Mouse (Mus musculus): Measurements from ENCODE around the gene Atf7. TPM values are rescaled to one million over a fixed set of nuclear protein-coding genes. Genes with fewer than 3 reads are reported as not detected.

Gene Atf7
- polyA plus RNA-seq, 1 experiment from 2014 or later: 25.1 TPM

- no peaks in the 10 kb centered on the region for H3K27me3 ChIP-seq (replicated peaks; ENCODE audit: low read depth, poor library complexity, severe bottlenecking)
- peaks cover 3% of the 10 kb centered on the region; the same call in 1 of the 2 replicates for H3K4me1 ChIP-seq
- 87% methylated on average over 2 of the region's 2 CpGs for WGBS
- no peak overlapping the region for H3K4me3 ChIP-seq
- no peak overlapping the region for H3K27ac ChIP-seq (replicated peaks)
- H3K36me3 ChIP-seq (replicated peaks): peaks cover 5% of the 10 kb centered on the region
- H3K9me3 ChIP-seq: no peaks in the 10 kb centered on the region
- no peak for DNase-seq (ENCODE audit: low spot score)
Measured at GRCm38 (mm10) chr15:102567849-102568248, 57.4 kb downstream of the Atf7 start.

- 87% methylated on average over 5 of the region's 5 CpGs for WGBS
- H3K27ac ChIP-seq (replicated peaks): no peak overlapping the region
- no peaks in the 10 kb centered on the region for H3K4me1 ChIP-seq
- H3K9me3 ChIP-seq: no peaks in the 10 kb centered on the region
- H3K36me3 ChIP-seq (replicated peaks): peaks cover 19% of the 10 kb centered on the region
- DNase-seq (ENCODE audit: low spot score): no peak
- H3K27me3 ChIP-seq (replicated peaks; ENCODE audit: low read depth, poor library complexity, severe bottlenecking): no peaks in the 10 kb centered on the region
- no peak overlapping the region for H3K4me3 ChIP-seq
Measured at GRCm38 (mm10) chr15:102563681-102564080, 61.6 kb downstream of the Atf7 start.

GRCm38 (mm10) chr15:102563061-102563460 lies 62.2 kb downstream of the Atf7 start:
- WGBS: 86% methylated on average over 3 of the region's 3 CpGs
- no peak for DNase-seq (ENCODE audit: low spot score)

GRCm38 (mm10) chr15:102562491-102562890 lies 62.8 kb downstream of the Atf7 start:
- H3K27me3 ChIP-seq (replicated peaks; ENCODE audit: low read depth, poor library complexity, severe bottlenecking): no peaks in the 10 kb centered on the region
- H3K4me3 ChIP-seq: no peak overlapping the region
- no peak overlapping the region for H3K27ac ChIP-seq (replicated peaks)
- H3K9me3 ChIP-seq: no peaks in the 10 kb centered on the region
- peaks cover 19% of the 10 kb centered on the region for H3K36me3 ChIP-seq (replicated peaks)
- 90% methylated on average over 1 of the region's 1 CpGs for WGBS
- no peak for DNase-seq (ENCODE audit: low spot score)
- H3K4me1 ChIP-seq: no peaks in the 10 kb centered on the region

More at GRCm38 (mm10) chr15:102563061-102563460, 62.2 kb downstream of the Atf7 start:
- H3K4me3 ChIP-seq: no peak overlapping the region
- H3K9me3 ChIP-seq: no peaks in the 10 kb centered on the region
- no peaks in the 10 kb centered on the region for H3K4me1 ChIP-seq
- H3K27me3 ChIP-seq (replicated peaks; ENCODE audit: low read depth, poor library complexity, severe bottlenecking): no peaks in the 10 kb centered on the region
- H3K36me3 ChIP-seq (replicated peaks): peaks cover 19% of the 10 kb centered on the region
- no peak overlapping the region for H3K27ac ChIP-seq (replicated peaks)

GRCm38 (mm10) chr15:102557580-102557979 lies 67.7 kb downstream of the Atf7 start:
- Histone ChIP-seq H3K9me3 (no peaks in the 10 kb centered on the region), H3K4me3 (no peak overlapping the region), H3K36me3 (replicated peaks) (peaks cover 53% of the 10 kb centered on the region), H3K4me1 (no peaks in the 10 kb centered on the region), H3K27me3 (replicated peaks; ENCODE audit: low read depth, poor library complexity, severe bottlenecking) (no peaks in the 10 kb centered on the region), H3K27ac (replicated peaks) (no peak overlapping the region)
- no peak for DNase-seq (ENCODE audit: low spot score)

GRCm38 (mm10) chr15:102555581-102555980 lies 69.7 kb downstream of the Atf7 start:
- 95% methylated on average over 1 of the region's 1 CpGs for WGBS
- Histone ChIP-seq H3K9me3 (no peaks in the 10 kb centered on the region), H3K36me3 (replicated peaks) (peaks cover 62% of the 10 kb centered on the region)

GRCm38 (mm10) chr15:102552599-102552998 lies 72.7 kb downstream of the Atf7 start:
- no peaks in the 10 kb centered on the region for H3K4me1 ChIP-seq
- no peak overlapping the region for H3K4me3 ChIP-seq
- DNase-seq (ENCODE audit: low spot score): no peak
- H3K9me3 ChIP-seq: no peaks in the 10 kb centered on the region
- no peak overlapping the region for H3K27ac ChIP-seq (replicated peaks)
- no peaks in the 10 kb centered on the region for H3K27me3 ChIP-seq (replicated peaks; ENCODE audit: low read depth, poor library complexity, severe bottlenecking)
- WGBS: 93% methylated on average over 5 of the region's 5 CpGs
- H3K36me3 ChIP-seq (replicated peaks): peaks cover 74% of the 10 kb centered on the region

More at GRCm38 (mm10) chr15:102555581-102555980, 69.7 kb downstream of the Atf7 start:
- no peak overlapping the region for H3K27ac ChIP-seq (replicated peaks)
- no peak overlapping the region for H3K4me3 ChIP-seq
- H3K4me1 ChIP-seq: no peaks in the 10 kb centered on the region
- DNase-seq (ENCODE audit: low spot score): no peak
- H3K27me3 ChIP-seq (replicated peaks; ENCODE audit: low read depth, poor library complexity, severe bottlenecking): no peaks in the 10 kb centered on the region

GRCm38 (mm10) chr15:102547478-102547877 lies 77.8 kb downstream of the Atf7 start:
- Histone ChIP-seq H3K4me3 (no peak overlapping the region), H3K27ac (replicated peaks) (no peak overlapping the region), H3K9me3 (no peaks in the 10 kb centered on the region), H3K4me1 (no peaks in the 10 kb centered on the region), H3K36me3 (replicated peaks) (peaks cover 77% of the 10 kb centered on the region), H3K27me3 (replicated peaks; ENCODE audit: low read depth, poor library complexity, severe bottlenecking) (no peaks in the 10 kb centered on the region)
- DNase-seq (ENCODE audit: low spot score): no peak
- WGBS: 94% methylated on average over 3 of the region's 3 CpGs

GRCm38 (mm10) chr15:102546677-102547427 lies 78.4 kb downstream of the Atf7 start:
- 92% methylated on average over 3 of the region's 3 CpGs for WGBS
- H3K4me3 ChIP-seq: no peak overlapping the region
- no peaks in the 10 kb centered on the region for H3K4me1 ChIP-seq
- H3K27ac ChIP-seq (replicated peaks): no peak overlapping the region
- H3K27me3 ChIP-seq (replicated peaks; ENCODE audit: low read depth, poor library complexity, severe bottlenecking): no peaks in the 10 kb centered on the region
- DNase-seq (ENCODE audit: low spot score): no peak
- peaks cover 77% of the 10 kb centered on the region for H3K36me3 ChIP-seq (replicated peaks)
- H3K9me3 ChIP-seq: no peaks in the 10 kb centered on the region

GRCm38 (mm10) chr15:102546246-102546645 lies 79.0 kb downstream of the Atf7 start:
- Histone ChIP-seq H3K9me3 (no peaks in the 10 kb centered on the region), H3K27me3 (replicated peaks; ENCODE audit: low read depth, poor library complexity, severe bottlenecking) (no peaks in the 10 kb centered on the region), H3K4me3 (no peak overlapping the region), H3K4me1 (no peaks in the 10 kb centered on the region), H3K36me3 (replicated peaks) (peaks cover 77% of the 10 kb centered on the region), H3K27ac (replicated peaks) (no peak overlapping the region)
- DNase-seq (ENCODE audit: low spot score): no peak
- 89% methylated on average over 3 of the region's 3 CpGs for WGBS

GRCm38 (mm10) chr15:102544801-102545200 lies 80.5 kb downstream of the Atf7 start:
- H3K4me3 ChIP-seq: no peak overlapping the region
- 91% methylated on average over 4 of the region's 4 CpGs for WGBS

GRCm38 (mm10) chr15:102533926-102534325 lies 91.3 kb downstream of the Atf7 start:
- Histone ChIP-seq H3K4me1 (no peaks in the 10 kb centered on the region), H3K4me3 (no peak overlapping the region), H3K36me3 (replicated peaks) (peaks cover 84% of the 10 kb centered on the region), H3K27me3 (replicated peaks; ENCODE audit: low read depth, poor library complexity, severe bottlenecking) (no peaks in the 10 kb centered on the region), H3K9me3 (no peaks in the 10 kb centered on the region), H3K27ac (replicated peaks) (no peak overlapping the region)
- no peak for DNase-seq (ENCODE audit: low spot score)
- 97% methylated on average over 7 of the region's 7 CpGs for WGBS

More at GRCm38 (mm10) chr15:102544801-102545200, 80.5 kb downstream of the Atf7 start:
- Histone ChIP-seq H3K27me3 (replicated peaks; ENCODE audit: low read depth, poor library complexity, severe bottlenecking) (no peaks in the 10 kb centered on the region), H3K9me3 (no peaks in the 10 kb centered on the region), H3K36me3 (replicated peaks) (peaks cover 84% of the 10 kb centered on the region), H3K4me1 (no peaks in the 10 kb centered on the region), H3K27ac (replicated peaks) (no peak overlapping the region)
- DNase-seq (ENCODE audit: low spot score): no peak

- no peaks in the 10 kb centered on the region for H3K9me3 ChIP-seq
- no peak overlapping the region for H3K27ac ChIP-seq (replicated peaks)
- H3K27me3 ChIP-seq (replicated peaks; ENCODE audit: low read depth, poor library complexity, severe bottlenecking): no peaks in the 10 kb centered on the region
- no peaks in the 10 kb centered on the region for H3K4me1 ChIP-seq
- H3K36me3 ChIP-seq (replicated peaks): peaks cover 90% of the 10 kb centered on the region
- no peak for DNase-seq (ENCODE audit: low spot score)
- WGBS: 91% methylated on average over 3 of the region's 3 CpGs
- H3K4me3 ChIP-seq: no peak overlapping the region
Measured at GRCm38 (mm10) chr15:102532106-102532900, 93.0 kb downstream of the Atf7 start.
